Mouse (Mus musculus): Measurements from ENCODE around the gene Trip4. TPM values are rescaled to one million over a fixed set of nuclear protein-coding genes. Genes with fewer than 3 reads are reported as not detected.

Gene Trip4
- polyA plus RNA-seq, 1 experiment = not detected

- 77% methylated on average over 2 of the region's 2 CpGs for WGBS
- H3K4me1 ChIP-seq (ENCODE audit: control insufficient read depth, insufficient read depth, low read length) = peaks cover 5% of the 10 kb centered on the region; the same call in 1 of the 2 replicates
Measured at GRCm38 (mm10) chr9:65820301-65820700, 88.3 kb downstream of the Trip4 start.

DNA sequence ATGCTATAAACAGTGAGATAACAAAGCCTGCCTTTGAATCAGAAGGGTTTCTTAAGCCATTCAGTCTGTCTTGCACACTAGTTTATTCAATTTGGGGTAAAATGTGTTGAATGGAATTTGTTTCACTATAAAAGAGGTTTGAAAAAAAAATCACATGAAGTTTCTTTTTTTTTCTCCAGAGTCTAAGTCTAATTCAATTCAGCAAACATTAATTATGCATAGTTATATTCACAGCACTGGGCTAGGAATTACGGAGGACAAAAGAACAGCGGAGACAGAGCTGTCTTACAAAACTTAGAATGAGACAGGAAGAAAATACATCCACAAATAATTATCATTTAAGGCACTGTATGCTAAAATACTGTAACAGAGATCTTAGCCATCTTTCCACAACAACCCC is 90.2 kb downstream of the Trip4 start:
- peaks cover 2% of the 10 kb centered on the region; the same call in 1 of the 2 replicates for H3K4me1 ChIP-seq (ENCODE audit: control insufficient read depth, insufficient read depth, low read length)
- no peak overlapping the region for H3K4me3 ChIP-seq (ENCODE audit: insufficient read depth, low read depth, low read length)
- H3K27ac ChIP-seq (ENCODE audit: insufficient read depth, low read depth, low read length) = no peak overlapping the region
- 26% methylated on average over 2 of the region's 2 CpGs for WGBS
- TF ChIP-seq POLR2A (IDR thresholded peaks at IDR 0.05; ENCODE audit: insufficient read depth, low read depth, low read length) = no peak
- TF ChIP-seq CTCF (IDR thresholded peaks at IDR 0.05; ENCODE audit: insufficient read depth, low read depth, low read length) = no peak

More at GRCm38 (mm10) chr9:65820301-65820700, 88.3 kb downstream of the Trip4 start:
- Histone ChIP-seq H3K27ac (ENCODE audit: insufficient read depth, low read depth, low read length) (no peak overlapping the region), H3K4me3 (ENCODE audit: insufficient read depth, low read depth, low read length) (no peak overlapping the region)
- TF ChIP-seq CTCF (IDR thresholded peaks at IDR 0.05; ENCODE audit: insufficient read depth, low read depth, low read length) (no peak), POLR2A (IDR thresholded peaks at IDR 0.05; ENCODE audit: insufficient read depth, low read depth, low read length) (no peak)

GRCm38 (mm10) chr9:65812841-65813240 is 95.8 kb downstream of the Trip4 start:
- Histone ChIP-seq H3K4me3 (ENCODE audit: insufficient read depth, low read depth, low read length) (no peak overlapping the region), H3K27ac (ENCODE audit: insufficient read depth, low read depth, low read length) (no peak overlapping the region), H3K4me1 (ENCODE audit: control insufficient read depth, insufficient read depth, low read length) (0 out of 2 replicates have a peak, but pooled peaks cover 2% of the 10 kb centered on the region)
- WGBS = 41% methylated on average over 2 of the region's 2 CpGs
- TF ChIP-seq CTCF (IDR thresholded peaks at IDR 0.05; ENCODE audit: insufficient read depth, low read depth, low read length) (no peak), POLR2A (IDR thresholded peaks at IDR 0.05; ENCODE audit: insufficient read depth, low read depth, low read length) (no peak)

DNA sequence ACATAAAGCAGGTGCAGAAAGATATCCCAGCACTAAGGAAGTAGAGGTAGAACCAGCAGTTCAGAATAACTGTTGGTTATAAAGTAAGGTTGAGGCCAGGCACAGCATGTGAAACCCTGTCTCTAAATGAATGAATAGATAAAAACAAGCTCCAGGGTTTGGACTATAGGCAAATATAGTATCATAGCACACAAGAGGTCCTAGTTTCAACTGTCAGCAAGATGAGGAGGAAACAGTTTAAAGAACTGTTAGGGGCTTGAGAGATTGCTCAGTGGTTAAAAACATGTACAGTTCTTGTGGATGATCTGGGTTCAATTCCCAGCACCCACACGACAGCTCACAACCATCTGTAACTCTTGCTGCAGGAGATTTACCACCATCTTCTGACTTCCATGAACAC is 96.8 kb downstream of the Trip4 start:
- Histone ChIP-seq H3K4me3 (ENCODE audit: insufficient read depth, low read depth, low read length) (no peak overlapping the region), H3K27ac (ENCODE audit: insufficient read depth, low read depth, low read length) (no peak overlapping the region), H3K4me1 (ENCODE audit: control insufficient read depth, insufficient read depth, low read length) (peaks cover 5% of the 10 kb centered on the region; the same call in 1 of the 2 replicates)
- TF ChIP-seq CTCF (IDR thresholded peaks at IDR 0.05; ENCODE audit: insufficient read depth, low read depth, low read length) (no peak), POLR2A (IDR thresholded peaks at IDR 0.05; ENCODE audit: insufficient read depth, low read depth, low read length) (no peak)
- WGBS = 82% methylated on average over 1 of the region's 1 CpGs

DNA sequence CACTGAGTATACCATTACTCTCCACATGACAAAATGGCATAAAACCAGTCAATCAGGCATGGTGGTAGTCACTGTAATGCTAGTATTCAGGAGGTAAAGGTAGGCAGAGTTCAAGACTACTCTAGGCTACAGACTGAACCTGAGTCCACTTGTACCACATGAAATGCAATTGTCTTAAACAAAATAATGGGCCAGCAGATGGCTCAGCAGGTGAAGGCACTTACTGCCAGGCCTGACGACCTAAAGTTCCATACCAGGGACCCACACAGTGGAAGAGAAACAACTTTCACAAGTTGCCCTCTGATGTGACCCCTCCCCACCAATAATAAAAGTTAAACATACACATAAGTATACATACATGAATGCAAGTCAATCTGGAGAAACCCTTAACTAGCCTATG is 100.8 kb downstream of the Trip4 start:
- TF ChIP-seq POLR2A (IDR thresholded peaks at IDR 0.05; ENCODE audit: insufficient read depth, low read depth, low read length) = no peak
- TF ChIP-seq CTCF (IDR thresholded peaks at IDR 0.05; ENCODE audit: insufficient read depth, low read depth, low read length) = no peak
- 70% methylated on average over 1 of the region's 1 CpGs for WGBS
- no peak overlapping the region for H3K27ac ChIP-seq (ENCODE audit: insufficient read depth, low read depth, low read length)

GRCm38 (mm10) chr9:65807251-65807650 is 101.3 kb downstream of the Trip4 start:
- H3K4me1 ChIP-seq (ENCODE audit: control insufficient read depth, insufficient read depth, low read length) = peaks cover 5% of the 10 kb centered on the region; the same call in 1 of the 2 replicates
- TF ChIP-seq POLR2A (IDR thresholded peaks at IDR 0.05; ENCODE audit: insufficient read depth, low read depth, low read length) (no peak), CTCF (IDR thresholded peaks at IDR 0.05; ENCODE audit: insufficient read depth, low read depth, low read length) (no peak)
- no peak overlapping the region for H3K27ac ChIP-seq (ENCODE audit: insufficient read depth, low read depth, low read length)
- WGBS = 25% methylated on average over 5 of the region's 5 CpGs
- no peak overlapping the region for H3K4me3 ChIP-seq (ENCODE audit: insufficient read depth, low read depth, low read length)

More for the DNA sequence above, 100.8 kb downstream of the Trip4 start:
- no peak overlapping the region for H3K4me3 ChIP-seq (ENCODE audit: insufficient read depth, low read depth, low read length)
- H3K4me1 ChIP-seq (ENCODE audit: control insufficient read depth, insufficient read depth, low read length) = peaks cover 5% of the 10 kb centered on the region; the same call in 1 of the 2 replicates

DNA sequence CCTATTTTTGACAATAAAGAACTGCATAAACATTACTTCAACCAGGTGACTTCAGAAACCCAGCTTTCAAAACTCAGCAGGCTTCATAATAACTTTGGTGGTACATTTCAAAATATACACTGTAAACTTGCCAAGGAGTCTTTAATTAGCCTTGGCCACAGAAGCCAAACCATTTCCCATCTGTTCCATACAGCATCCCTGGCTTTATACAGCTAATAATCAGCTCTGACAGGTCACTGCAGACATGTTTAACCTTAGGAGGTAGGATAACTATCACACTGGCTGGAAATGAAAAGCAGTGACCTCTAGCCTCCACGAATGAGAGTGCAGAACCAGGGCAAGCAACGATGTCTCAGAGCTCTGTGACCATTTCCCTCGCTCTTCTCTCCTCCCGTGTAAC is 108.8 kb downstream of the Trip4 start:
- H3K4me3 ChIP-seq (ENCODE audit: insufficient read depth, low read depth, low read length) = no peak overlapping the region
- TF ChIP-seq CTCF (IDR thresholded peaks at IDR 0.05; ENCODE audit: insufficient read depth, low read depth, low read length) = no peak
- WGBS = 67% methylated on average over 4 of the region's 4 CpGs
- H3K27ac ChIP-seq (ENCODE audit: insufficient read depth, low read depth, low read length) = peak overlapping the region; percentile 62
- H3K4me1 ChIP-seq (ENCODE audit: control insufficient read depth, insufficient read depth, low read length) = peaks cover 6% of the 10 kb centered on the region

DNA sequence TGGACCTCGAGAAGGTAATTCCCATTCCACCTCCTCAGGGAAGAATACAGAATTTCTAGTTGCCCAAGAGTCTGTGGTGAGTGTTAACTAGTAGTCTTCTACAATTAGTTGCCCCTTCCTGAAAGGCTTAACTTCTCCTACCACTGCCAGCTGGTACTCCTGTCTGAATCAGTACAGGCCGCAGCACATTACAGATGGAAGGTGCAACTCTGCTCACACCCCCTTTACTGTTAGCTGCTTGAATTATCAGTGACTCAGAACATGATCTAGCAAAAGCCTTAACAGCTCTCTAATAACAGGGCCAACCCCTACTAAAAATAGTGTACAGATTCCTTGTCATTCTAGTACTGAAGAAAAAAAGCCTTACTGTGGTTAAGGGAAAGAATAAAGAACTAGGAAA is 112.9 kb downstream of the Trip4 start:
- WGBS = 45% methylated on average over 2 of the region's 2 CpGs
- H3K4me1 ChIP-seq (ENCODE audit: control insufficient read depth, insufficient read depth, low read length) = peaks cover 18% of the 10 kb centered on the region

GRCm38 (mm10) chr9:65794313-65794712 is 114.3 kb downstream of the Trip4 start:
- TF ChIP-seq CTCF (IDR thresholded peaks at IDR 0.05; ENCODE audit: insufficient read depth, low read depth, low read length) = no peak
- no peak for TF ChIP-seq POLR2A (IDR thresholded peaks at IDR 0.05; ENCODE audit: insufficient read depth, low read depth, low read length)
- H3K27ac ChIP-seq (ENCODE audit: insufficient read depth, low read depth, low read length) = peak overlapping the region; percentile 38; the same call in 1 of the 2 replicates
- 28% methylated on average over 7 of the region's 7 CpGs for WGBS
- H3K4me1 ChIP-seq (ENCODE audit: control insufficient read depth, insufficient read depth, low read length) = peaks cover 20% of the 10 kb centered on the region
- H3K4me3 ChIP-seq (ENCODE audit: insufficient read depth, low read depth, low read length) = no peak overlapping the region

More for the DNA sequence above, 112.9 kb downstream of the Trip4 start:
- Histone ChIP-seq H3K4me3 (ENCODE audit: insufficient read depth, low read depth, low read length) (no peak overlapping the region), H3K27ac (ENCODE audit: insufficient read depth, low read depth, low read length) (peak overlapping the region; percentile 38)
- no peak for TF ChIP-seq POLR2A (IDR thresholded peaks at IDR 0.05; ENCODE audit: insufficient read depth, low read depth, low read length)
- TF ChIP-seq CTCF (IDR thresholded peaks at IDR 0.05; ENCODE audit: insufficient read depth, low read depth, low read length) = no peak

DNA sequence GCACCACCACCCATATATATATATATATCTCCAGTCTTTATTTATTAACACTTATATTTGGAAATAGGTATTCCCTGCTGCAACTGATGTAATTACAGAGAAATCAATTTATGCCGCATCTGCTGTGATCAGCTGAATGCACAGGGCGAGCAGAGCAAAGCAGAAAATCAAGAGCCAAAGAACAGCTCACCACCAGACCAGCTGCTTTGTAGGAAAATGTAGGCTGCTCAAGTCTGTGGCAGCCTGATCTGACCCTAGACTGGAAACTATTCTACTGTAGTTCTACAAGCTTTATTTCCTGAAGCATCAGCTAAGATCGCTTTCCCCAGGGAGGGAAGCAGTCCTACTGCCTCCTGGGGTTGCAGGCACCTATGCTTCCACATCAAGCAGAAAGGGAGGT is 115.1 kb downstream of the Trip4 start:
- TF ChIP-seq POLR2A (IDR thresholded peaks at IDR 0.05; ENCODE audit: insufficient read depth, low read depth, low read length) (no peak), CTCF (IDR thresholded peaks at IDR 0.05; ENCODE audit: insufficient read depth, low read depth, low read length) (no peak)
- Histone ChIP-seq H3K27ac (ENCODE audit: insufficient read depth, low read depth, low read length) (peak overlapping the region; percentile 29; the same call in 1 of the 2 replicates), H3K4me1 (ENCODE audit: control insufficient read depth, insufficient read depth, low read length) (peaks cover 20% of the 10 kb centered on the region), H3K4me3 (ENCODE audit: insufficient read depth, low read depth, low read length) (no peak overlapping the region)
- WGBS = 18% methylated on average over 3 of the region's 3 CpGs

Data from olfactory bulb, adult 2 months (tissue).